Mouse (Mus musculus) layer of hippocampus, adult 18-20 months (tissue): ENCODE data around the gene Gpn3. TPM values are rescaled to one million over a fixed set of nuclear protein-coding genes. Genes with fewer than 3 reads are reported as not detected.
A peak's percentile ranks its signal among the peaks of the same experiment; 100 is the strongest.
"Not testable (repeated sequence)": the region's sequence is repeated elsewhere in the genome, so short reads cannot be mapped to it uniquely, and the experiment has no call there.

ENCODE experiments used
- DNase-seq, 2 experiments: peaks; one replicate each; pipeline ENCODE4 v3.0.0; 2022; ENCODE audit warnings: low spot score in 2 of 2
- total RNA-seq, 2 experiments: library from RNA; stranded (reverse); gene quantifications; 2 replicates each; pipeline ENCODE4 v1.2.3; 2021

Gene Gpn3
- total RNA-seq, 2 experiments from 2014 or later, result 26.1 to 30.9 TPM

DNA sequence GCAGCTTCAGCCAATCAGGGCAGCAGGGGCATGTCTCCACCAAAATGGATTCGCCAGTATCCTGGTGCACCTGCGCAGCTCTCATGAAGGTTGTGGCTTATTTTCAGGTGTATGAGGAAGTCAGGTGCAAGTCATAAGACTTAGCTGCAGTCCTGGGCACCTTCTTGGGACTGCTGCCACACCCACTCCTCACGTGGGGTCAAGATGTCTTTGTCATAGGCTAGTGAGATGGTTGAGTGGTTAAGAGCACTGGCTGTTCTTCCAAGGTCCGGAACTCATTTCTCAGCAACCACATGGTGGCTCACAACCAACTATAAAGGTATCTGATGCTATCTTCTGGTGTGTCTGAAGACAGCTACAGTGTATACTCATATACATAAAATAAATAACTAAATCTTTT, 49.0 kb downstream of the Gpn3 start:
- not testable (repeated sequence) for DNase-seq

DNA sequence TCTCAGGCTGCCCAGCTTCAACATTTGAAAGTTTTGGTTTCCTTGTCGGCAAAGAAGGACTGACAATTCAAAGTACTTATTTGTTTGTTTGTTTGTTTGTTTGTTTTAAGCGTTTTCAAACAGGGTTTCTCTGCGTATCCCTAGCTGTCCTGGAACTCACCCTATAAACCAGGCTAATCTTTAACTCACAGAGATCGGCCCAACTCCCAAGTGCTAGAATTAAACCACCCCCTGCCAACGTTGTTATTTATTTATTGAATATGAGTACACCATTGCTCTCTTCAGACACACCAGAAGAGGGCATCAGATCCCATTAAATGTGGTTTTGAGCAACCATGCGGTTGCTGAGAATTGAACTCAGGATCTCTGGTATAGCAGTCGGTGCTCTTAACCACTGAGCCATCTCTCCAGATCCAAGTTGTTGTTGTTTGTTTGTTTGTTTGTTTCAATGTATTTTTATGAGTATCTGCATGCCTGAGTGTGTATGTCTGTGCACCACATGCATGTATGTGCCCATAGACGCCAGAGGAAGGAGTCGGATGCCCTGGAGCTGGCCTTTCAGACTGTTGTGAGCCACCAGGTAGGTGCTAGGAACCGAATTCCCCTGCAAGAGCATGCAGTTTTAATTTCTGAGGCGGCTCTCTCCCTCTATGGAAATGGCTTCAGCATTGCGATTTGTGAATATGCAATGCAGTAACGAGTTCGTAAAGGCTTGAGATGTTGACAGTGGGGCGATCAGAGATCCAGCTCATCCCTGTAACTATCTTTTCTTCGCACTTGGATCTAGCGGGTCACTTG, 49.8 kb downstream of the Gpn3 start, which contains the start of gene Anapc7:
TSS of gene Anapc7 (plus strand) at position 423 of the 798 bp plus-strand sequence.
- no peak for DNase-seq

DNA sequence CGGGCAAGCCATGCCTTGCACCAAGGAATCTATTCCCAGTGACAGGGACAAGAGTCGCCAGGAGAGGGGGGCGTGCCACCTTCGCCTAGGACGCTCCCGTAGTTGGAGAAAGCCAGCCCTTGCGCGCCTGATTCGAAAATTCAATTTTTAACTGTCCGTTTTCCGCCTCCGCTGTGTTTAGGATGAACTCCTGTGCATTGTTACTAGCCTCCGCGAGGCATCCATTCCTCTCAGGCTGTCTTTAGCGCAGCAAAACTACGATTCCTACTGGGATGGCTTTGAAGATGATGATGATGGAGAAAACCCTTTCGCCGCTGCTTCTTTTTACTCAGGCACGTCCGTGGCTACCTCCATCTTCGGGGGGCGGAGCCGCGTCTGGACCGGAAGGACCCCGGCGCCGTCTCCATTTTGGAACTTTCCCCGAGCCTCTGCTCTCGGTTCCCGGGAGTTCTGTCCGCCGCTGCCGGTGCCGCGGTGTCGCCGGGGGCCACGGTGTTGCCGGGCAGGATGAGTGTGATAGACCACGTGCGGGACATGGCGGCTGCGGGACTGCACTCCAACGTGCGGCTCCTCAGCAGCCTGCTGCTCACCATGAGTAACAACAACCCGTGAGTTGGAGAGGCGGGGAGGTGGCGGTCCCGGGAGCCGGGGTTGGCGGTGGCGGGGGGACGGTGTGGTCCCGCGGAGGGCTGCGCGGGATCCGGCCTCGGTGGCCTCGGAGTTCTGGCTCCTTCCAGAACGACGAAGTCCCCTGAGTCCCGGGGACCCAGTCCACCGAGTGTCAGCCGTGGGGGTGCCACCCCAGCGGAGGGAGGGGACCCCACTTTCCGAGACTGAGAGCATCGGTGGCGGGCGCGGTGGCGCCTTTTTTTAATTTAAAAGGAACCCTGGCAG, 50.6 kb downstream of the Gpn3 start:
- peak; percentile 84 to 93 for DNase-seq

DNA sequence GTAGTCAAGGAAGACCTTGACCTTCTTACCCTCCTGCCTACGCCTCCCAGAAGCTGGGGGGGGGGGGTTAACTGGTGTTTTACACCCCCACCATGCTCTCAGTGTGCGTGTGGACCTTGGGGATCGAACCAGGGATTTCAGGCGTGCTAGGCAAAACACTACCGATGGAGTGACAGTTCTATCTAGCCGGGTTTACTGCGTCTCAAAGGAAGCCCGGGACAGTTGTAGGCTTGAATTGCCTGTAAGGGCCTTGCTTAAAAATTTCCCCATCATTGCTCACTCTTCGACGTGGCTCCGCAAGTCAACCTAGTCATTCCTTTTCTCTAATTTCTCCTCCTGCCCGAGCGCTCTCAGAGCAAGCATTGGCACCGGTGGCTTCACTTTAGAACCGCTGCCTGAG, 51.4 kb downstream of the Gpn3 start:
- no peak for DNase-seq

DNA sequence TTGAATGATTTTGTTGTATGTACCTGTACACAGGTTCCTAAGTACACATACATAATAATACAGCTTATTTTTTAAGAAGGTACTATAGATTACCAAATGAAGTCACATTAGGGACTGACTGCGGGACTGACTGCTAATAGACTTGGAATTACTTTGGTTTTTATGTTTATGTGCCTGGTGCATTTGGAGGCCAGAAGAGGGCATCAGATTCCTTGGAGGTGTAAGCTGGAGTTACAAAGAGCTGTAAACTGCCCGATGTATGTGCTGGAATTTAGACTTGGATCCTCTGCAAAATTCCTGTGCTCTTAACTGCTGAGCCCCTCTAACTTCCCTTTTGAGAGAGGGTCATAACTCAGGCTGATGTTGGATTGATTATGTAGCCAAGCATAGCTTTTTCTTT, 53.9 kb downstream of the Gpn3 start:
- no peak for DNase-seq

DNA sequence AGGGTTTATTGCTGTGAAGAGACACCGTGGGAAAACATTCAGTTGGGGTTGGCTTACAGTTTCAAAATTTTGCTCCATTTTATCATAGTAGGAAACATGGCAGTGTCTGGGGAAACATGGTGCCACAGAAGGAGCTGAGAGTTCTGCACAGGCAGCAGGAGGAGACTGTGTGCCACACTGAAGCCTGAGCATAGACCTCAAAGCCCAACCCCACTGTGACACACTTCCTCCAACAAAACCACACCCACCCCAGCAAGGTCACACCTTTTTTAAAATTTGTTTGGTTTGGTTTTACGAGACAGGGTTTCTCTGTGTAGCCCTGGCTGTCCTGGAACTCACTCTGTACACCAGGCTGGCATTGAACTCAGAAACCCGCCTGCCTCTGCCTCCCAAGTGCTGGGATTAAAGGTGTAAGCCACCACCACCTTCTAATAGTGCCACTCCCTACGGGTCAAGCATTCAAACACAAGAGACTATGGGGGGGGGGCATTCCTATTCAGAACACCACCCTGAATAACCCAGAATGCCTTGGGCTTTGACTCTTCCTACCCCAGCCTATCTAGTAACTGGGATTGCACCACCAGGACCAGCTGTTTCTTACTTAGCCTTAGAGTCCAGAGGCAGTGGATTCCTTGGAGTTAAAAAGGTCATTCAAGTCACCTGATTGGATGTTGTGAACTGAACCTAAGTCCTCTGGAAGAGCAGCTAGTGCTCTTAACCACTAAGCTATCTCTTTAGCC, 58.5 kb downstream of the Gpn3 start:
- no peak for DNase-seq

DNA sequence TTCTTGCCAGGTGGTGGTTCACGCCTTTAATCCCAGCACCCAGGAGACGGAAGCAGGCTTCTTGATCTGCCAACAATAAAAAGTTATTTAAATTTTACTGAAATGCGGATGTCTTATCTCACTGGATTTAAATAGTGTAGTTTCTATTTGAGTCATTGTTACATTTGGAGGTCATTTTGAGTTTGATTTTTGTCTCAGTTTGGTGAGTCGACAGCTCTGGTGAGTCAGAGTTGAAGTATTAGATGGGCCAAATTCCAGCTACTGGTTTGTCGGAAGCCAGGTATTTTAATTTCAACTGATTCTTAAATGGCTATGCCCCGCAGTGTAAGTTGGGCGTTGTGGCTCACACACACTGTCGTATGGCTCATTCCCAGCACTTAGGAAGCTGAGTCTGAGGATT, 59.5 kb downstream of the Gpn3 start:
- no peak for DNase-seq

Other genes with a start within 250 kb of the Gpn3 start
- gene Ccdc63, start 231.1 kb upstream of the Gpn3 start, total RNA-seq, result 1 to 10 TPM in 1 of 2 experiments, under 1 TPM in 1; 0.68 to 1.0 TPM
- gene Ppp1cc, start 213.6 kb upstream of the Gpn3 start, total RNA-seq, result 100 to 1,000 TPM; 189 to 219 TPM
- 1 to 10 TPM; 2.4 to 3.1 TPM for gene Hvcn1, start 165.1 kb upstream of the Gpn3 start, total RNA-seq
- 10 to 100 TPM; 10.9 to 12.0 TPM for gene Tctn1, start 107.4 kb upstream of the Gpn3 start, total RNA-seq
- 10 to 100 TPM; 44.9 to 47.9 TPM for gene Pptc7, start 87.5 kb upstream of the Gpn3 start, total RNA-seq
- gene Rad9b, start 17.6 kb upstream of the Gpn3 start, total RNA-seq, result 1 to 10 TPM; 3.7 to 3.9 TPM
- gene Vps29, start 17.5 kb upstream of the Gpn3 start, total RNA-seq, result 100 to 1,000 TPM; 163 to 183 TPM
- gene Fam216a, start 488 bp downstream of the Gpn3 start, total RNA-seq, result 10 to 100 TPM; 74.6 to 84.3 TPM
- 100 to 1,000 TPM; 255 to 271 TPM for gene Arpc3, start 20.0 kb downstream of the Gpn3 start, total RNA-seq
- gene Anapc7, start 49.8 kb downstream of the Gpn3 start, total RNA-seq, result 10 to 100 TPM; 30.6 to 34.9 TPM
- gene Atp2a2, start 130.3 kb downstream of the Gpn3 start, total RNA-seq, result 100 to 1,000 TPM; 601 to 621 TPM
- gene Ift81, start 242.6 kb downstream of the Gpn3 start, total RNA-seq, result 10 to 100 TPM; 40.9 to 46.9 TPM